Mouse (Mus musculus) CD4-positive, CD25-positive, alpha-beta regulatory T cell, adult 4 months (primary cell): ENCODE data around the gene Gm4559. TPM values are rescaled to one million over a fixed set of nuclear protein-coding genes. Genes with fewer than 3 reads are reported as not detected.
"Not testable (repeated sequence)": the region's sequence is repeated elsewhere in the genome, so short reads cannot be mapped to it uniquely, and the experiment has no call there.

Source experiments
- ATAC-seq: one replicate; pipeline ENCODE4 v1.8.0; 2017
- polyA plus RNA-seq, 2 experiments: library from polyadenylated mRNA; unstranded; fragments of 100-300 nt; shearing (Covaris generic); gene quantifications; one replicate each; pipeline ENCODE4 v1.2.1; 2017

Gm4559 gene
- polyA plus RNA-seq, 2 experiments from 2014 or later: not detected

DNA sequence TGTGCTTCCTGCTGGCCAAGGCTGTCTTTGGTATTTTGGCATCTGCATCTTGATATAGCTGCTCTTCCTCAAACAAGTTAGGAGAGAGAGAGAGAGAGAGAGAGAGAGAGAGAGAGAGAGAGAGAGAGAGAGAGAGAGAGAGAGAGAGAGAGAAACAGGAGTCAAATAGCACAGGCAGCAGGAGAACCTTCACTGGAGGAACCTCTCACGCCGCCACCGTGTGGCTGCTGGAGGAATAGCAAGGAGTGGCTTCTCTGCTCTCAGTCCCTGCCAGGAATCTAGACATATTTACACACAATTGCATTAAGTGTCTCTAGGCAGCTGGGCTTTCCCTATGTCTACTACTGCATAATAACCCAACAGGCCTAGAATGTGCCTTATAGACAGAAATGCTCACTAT, 4.0 kb upstream of the Gm4559 start:
- ATAC-seq: peak; percentile 61

- ATAC-seq: not testable (repeated sequence)
Observed at GRCm38 (mm10) chr7:142258254-142258653, 15.9 kb downstream of the Gm4559 start, which contains the start of gene Gm2431. Gene Gm2431, minus strand, starts transcription at chr7:142258354.

GRCm38 (mm10) chr7:142255517-142255916, 18.6 kb downstream of the Gm4559 start:
- no peak for ATAC-seq

GRCm38 (mm10) chr7:142249824-142250223, 24.3 kb downstream of the Gm4559 start:
- no peak for ATAC-seq

GRCm38 (mm10) chr7:142240978-142241377, 33.2 kb downstream of the Gm4559 start, which contains the start of gene Gm40460:
Gene Gm40460, minus strand, starts transcription at chr7:142241078.
- ATAC-seq: no peak

DNA sequence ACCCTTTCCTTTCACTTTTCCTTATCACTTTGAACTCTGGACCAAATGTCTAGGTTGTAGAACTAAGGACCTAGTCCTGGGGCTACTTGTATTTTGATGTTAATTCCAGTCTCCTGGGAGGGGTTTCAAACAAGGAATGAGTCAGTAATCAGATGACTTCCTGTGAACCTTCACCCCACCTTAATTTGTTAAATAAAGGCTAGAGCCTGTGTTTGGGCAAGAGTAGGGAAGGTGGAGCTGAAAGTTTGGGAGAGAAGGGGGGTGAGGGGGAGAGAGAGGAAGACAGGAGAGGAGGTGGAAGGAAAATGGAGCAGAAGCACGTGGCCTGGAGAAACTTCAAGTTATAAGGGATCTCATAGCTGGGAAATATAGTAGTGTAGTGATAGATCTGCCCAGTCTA, 42.6 kb downstream of the Gm4559 start:
- no peak for ATAC-seq

- ATAC-seq: not testable (repeated sequence)
Observed at GRCm38 (mm10) chr7:142229871-142230270, 44.3 kb downstream of the Gm4559 start, which contains the start of gene Krtap5-5. Gene Krtap5-5, minus strand, starts transcription at chr7:142229971.

DNA sequence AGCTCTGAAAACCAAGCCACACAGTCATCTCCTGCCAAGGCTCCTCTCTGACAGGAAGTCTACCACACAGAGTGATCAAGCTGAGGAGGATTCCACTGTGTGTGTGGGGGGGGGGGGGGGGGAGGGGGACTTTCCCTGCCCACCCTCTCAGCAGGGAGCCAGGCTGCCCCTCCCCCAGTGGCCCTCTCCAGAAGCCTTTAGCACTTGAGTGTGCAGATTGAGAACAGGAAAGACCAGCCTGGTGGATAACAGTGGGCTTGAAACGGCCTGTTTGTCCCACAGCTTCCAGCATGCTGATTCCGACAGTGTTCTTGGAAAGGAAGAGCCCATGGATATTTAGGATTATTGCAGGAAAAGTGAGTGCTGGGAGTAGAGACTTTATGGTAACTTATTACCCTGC, 49.6 kb downstream of the Gm4559 start:
- ATAC-seq: no peak

Other genes starting within 250 kb of the Gm4559 start
- gene Mob2, start 213.3 kb downstream of the Gm4559 start, polyA plus RNA-seq: 10 to 100 TPM; 63.0 to 78.7 TPM
- gene Dusp8, start 178.5 kb downstream of the Gm4559 start, polyA plus RNA-seq: under 1 TPM in 1 of 2 experiments, not detected in 1; 0.17 TPM
- gene Gm45618, start 153.6 kb downstream of the Gm4559 start, polyA plus RNA-seq: not detected
- not detected for gene Gm39115, start 138.3 kb downstream of the Gm4559 start, polyA plus RNA-seq
- gene Gm45337, start 129.8 kb downstream of the Gm4559 start, polyA plus RNA-seq: not detected
- not detected for gene Gm29735, start 117.2 kb downstream of the Gm4559 start, polyA plus RNA-seq
- gene Gm4553, start 108.6 kb downstream of the Gm4559 start, polyA plus RNA-seq: not detected
- not detected for gene Krtap5-2, start 98.4 kb downstream of the Gm4559 start, polyA plus RNA-seq
- not detected for gene Gm10153, start 84.0 kb downstream of the Gm4559 start, polyA plus RNA-seq
- gene Krtap5-3, start 73.0 kb downstream of the Gm4559 start, polyA plus RNA-seq: not detected
- gene Gm7579, start 62.5 kb downstream of the Gm4559 start, polyA plus RNA-seq: not detected
- not detected for gene Krtap5-5, start 44.4 kb downstream of the Gm4559 start, polyA plus RNA-seq
- not detected for gene Gm40460, start 33.3 kb downstream of the Gm4559 start, polyA plus RNA-seq
- gene Gm2431, start 16.0 kb downstream of the Gm4559 start, polyA plus RNA-seq: not detected
- not detected for gene Krtap5-1, start 22.8 kb upstream of the Gm4559 start, polyA plus RNA-seq
- not detected for gene Krtap5-4, start 29.2 kb upstream of the Gm4559 start, polyA plus RNA-seq
- under 1 TPM in 1 of 2 experiments, not detected in 1; 0.91 TPM for gene Ifitm10, start 99.4 kb upstream of the Gm4559 start, polyA plus RNA-seq
- not detected for gene Gm49369, start 108.3 kb upstream of the Gm4559 start, polyA plus RNA-seq
- gene Ctsd, start 113.7 kb upstream of the Gm4559 start, polyA plus RNA-seq: 100 to 1,000 TPM; 277 to 325 TPM
- gene Syt8, start 160.5 kb upstream of the Gm4559 start, polyA plus RNA-seq: not detected
- not detected for gene Tnni2, start 167.4 kb upstream of the Gm4559 start, polyA plus RNA-seq
- gene Lsp1, start 186.4 kb upstream of the Gm4559 start, polyA plus RNA-seq: 1,000 to 10,000 TPM; 1,098 to 1,582 TPM
- gene Tnnt3, start 224.5 kb upstream of the Gm4559 start, polyA plus RNA-seq: 1 to 10 TPM; 2.5 to 5.7 TPM